Mouse (Mus musculus) thymus, postnatal 10 days (tissue): ENCODE measurements around the gene Slc38a11.
A peak's percentile ranks its signal among the peaks of the same experiment; 100 is the strongest.

Source experiments
- DNase-seq, 2 experiments: peaks; one replicate each; pipeline ENCODE4 v3.0.0; 2021; ENCODE audit warnings: low spot score in 2 of 2

The Slc38a11 gene

DNA sequence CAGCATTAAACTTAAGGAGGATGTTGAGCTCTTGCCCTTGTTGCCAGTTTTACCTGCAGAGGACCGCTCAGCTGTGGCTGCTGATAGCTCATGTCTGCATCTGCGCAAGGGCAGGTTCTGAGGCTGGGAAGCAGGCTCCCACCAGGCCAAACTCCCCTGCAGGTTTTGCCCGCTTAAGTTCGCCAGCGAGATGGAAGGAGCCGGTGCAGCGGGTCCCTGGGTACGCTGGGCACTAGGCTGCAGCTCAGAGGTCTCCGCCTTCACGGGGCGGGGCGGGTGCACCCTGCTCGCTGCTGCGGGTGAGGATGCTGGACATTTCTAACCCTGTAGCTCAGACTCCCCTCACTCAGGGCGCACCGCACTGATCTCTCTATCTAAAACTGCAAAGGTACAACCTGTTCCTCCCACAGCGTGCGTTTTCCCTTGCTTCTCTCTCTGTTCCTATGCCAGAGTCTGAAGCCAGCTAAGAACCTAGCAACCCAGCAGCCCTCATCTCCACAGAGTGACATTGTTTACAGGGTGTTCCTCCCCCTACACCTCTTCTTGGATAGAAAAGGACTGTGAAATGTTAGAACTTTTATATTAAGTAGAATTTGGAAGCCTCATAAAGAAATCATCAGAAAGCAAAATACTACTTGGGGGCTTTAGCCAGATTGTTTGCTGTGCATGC is at the start of gene Slc38a11:
Slc38a11 (minus strand) TSS at position 207 of the 670 bp plus-strand sequence.
- DNase-seq: no peak

- no peak for DNase-seq
These were observed 43.3 kb upstream of the Slc38a11 start for GRCm38 (mm10) chr2:65407110-65407509.

DNA sequence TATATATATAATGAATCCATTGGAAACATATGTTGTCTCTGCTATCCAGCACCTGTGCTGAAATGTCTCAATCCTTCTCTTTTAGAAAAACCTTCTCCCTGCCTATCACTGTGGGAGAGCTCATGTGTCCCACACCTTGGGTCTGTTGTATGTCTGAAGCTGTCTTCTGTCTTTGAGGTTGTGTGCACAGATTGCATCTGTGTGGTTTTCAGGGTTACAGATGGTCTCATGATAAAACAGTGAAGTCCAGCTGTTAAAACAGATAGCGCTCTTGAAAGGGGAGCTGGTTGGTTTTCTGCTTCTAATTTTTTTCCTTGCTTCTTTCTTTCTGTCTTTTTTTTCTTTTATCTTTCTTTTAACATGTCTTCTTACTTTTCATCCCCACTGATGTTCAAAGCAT is 41.6 kb upstream of the Slc38a11 start:
- DNase-seq: no peak

GRCm38 (mm10) chr2:65402001-65402400 is 38.2 kb upstream of the Slc38a11 start:
- DNase-seq: no peak

DNA sequence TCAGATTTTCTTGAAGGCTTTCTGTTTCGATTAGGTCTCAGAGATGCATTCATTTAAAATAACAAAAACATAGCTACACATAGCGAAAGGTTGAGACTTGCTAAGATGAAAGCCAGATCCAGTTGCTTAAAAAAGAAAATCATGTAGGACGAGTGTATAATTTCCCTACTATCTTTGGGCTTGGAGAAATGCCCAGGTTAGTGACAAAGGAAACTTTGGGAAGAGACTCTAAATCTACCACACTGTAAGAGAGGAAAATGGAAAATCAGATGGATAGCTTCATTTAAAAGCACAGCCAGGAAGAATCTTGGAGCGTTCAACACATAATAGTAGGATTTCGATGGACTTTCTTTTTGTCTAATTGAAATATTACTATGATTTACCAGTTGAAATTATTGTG is 36.1 kb upstream of the Slc38a11 start:
- DNase-seq: no peak

DNA sequence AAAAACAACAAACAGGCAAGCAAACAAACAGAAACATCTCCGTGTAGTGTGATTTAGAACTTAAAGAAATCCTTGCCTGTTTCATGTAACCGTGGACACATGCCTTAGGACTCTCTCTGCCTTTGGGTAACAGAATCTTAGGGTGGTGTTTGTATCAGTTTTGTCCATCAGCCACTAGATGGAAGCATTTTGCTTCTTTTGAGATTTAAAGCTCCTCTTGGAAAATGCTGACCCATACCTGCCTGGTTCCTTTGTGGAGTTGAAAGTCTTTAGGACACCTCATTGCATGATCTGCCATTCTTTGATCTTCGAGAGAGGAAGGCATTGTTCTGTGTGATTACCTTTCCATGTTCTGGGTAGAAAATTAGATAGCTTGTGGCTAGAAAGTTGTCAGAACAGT is 32.3 kb upstream of the Slc38a11 start:
- DNase-seq: no peak

- DNase-seq: no peak
These were observed 29.2 kb upstream of the Slc38a11 start for GRCm38 (mm10) chr2:65393061-65393460.

- peak in 1 of 2 experiments; percentile 6 for DNase-seq
These were observed 27.5 kb upstream of the Slc38a11 start for GRCm38 (mm10) chr2:65391322-65391721.

DNA sequence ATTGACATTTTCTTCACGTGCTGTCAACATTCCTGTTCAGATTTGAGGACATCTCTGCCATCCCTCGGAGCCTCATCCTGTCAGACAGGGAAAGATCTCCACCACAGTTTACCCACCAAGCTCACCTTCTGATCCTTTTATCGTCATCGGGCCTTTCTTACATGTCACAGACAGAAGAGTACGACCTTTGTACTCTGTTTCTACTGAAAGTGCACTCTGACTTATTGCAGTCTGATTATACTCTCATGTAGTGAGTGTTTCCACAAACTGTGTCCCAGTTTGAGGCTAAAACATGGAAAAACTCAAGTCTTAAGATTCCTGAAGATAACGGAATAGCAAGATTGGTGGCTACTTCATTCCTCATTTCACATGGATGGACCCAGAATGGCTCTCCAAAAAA is 21.0 kb upstream of the Slc38a11 start:
- DNase-seq: no peak

- DNase-seq: no peak
These were observed 18.7 kb upstream of the Slc38a11 start for GRCm38 (mm10) chr2:65382485-65382884.

DNA sequence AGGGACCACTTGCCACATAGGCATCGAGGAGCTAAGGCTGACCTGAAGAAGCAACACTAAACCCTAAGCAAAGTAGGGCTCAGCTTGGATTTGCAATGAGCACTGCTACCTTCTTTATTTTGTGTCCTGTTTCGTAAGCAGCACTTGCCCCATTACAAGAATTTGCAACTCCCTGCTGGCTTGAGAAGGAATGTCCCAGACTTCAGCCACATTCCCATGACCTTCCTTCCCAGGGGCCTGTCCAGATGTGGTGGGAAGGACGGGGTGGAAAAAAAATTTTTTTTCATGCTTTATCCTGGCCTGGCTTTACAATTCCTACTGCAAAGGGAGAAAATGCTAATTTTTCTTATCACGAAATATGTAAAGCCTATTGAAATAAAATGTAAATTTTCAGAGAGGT is 14.6 kb upstream of the Slc38a11 start:
- DNase-seq: no peak

DNA sequence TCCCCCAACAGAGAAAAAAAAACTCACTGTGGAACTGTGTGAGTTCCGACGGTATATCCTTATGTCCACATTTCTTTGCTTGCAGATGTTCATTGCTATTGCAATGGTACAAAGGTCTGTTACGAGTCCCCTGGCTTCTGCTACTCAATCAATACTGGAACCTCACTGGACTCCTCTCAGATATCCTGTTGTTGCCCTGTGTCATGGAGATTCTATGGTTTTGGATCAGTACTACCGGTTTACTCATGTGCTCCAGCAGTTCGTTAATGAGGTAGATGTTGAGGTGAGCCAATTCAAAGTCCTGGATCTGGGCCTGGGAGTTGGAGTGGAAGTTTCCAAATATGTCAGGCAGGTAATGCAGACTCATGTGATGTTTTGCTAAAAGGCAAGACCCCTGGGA is 10.6 kb upstream of the Slc38a11 start:
- no peak for DNase-seq

- DNase-seq: no peak
These were observed 9.2 kb upstream of the Slc38a11 start for GRCm38 (mm10) chr2:65373076-65373475.

GRCm38 (mm10) chr2:65360736-65361475 is 2.9 kb downstream of the Slc38a11 start:
- no peak for DNase-seq

- no peak for DNase-seq
These were observed 16.5 kb downstream of the Slc38a11 start for GRCm38 (mm10) chr2:65347367-65347766.

- no peak for DNase-seq
These were observed 16.9 kb downstream of the Slc38a11 start for GRCm38 (mm10) chr2:65346915-65347314.

DNA sequence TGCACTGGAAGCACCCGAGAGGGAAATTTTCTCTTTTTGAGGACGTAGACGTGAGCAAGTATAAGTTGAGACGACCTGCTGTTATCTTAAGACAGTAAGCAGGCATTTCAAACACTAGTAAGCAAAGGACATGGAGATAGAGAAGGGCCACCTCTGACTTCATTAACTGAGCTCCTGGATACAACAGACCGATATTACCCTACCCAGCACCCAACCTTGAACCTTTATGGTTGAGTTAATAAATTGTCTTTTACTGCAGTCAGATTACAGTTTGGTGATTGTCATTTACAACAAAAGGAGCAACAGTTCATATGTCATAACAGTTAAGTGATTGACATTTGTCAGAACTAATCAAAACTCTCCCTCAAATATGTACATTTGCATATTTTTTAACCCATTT is 17.8 kb downstream of the Slc38a11 start:
- DNase-seq: no peak

GRCm38 (mm10) chr2:65342057-65342456 is 21.8 kb downstream of the Slc38a11 start:
- DNase-seq: peak; percentile 56 to 68

DNA sequence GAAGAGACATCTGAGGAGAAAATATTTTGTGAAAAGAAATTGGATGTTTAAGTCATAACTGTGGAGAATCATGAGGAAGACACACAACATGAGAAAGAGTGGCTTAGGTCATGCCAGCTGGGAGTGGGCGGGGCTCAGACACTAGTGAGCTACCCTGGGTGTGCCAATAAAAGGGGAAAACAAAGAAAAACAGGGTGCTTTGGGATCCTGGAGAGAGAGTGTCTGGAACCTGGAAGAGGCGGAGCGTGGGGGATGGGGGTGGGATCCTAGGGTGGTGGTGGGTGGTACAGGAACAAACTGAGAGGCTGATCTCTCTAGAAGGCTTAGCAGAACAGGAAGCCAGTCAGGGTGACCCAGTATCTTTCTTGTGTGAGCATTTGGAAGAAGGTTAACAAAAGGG is 23.0 kb downstream of the Slc38a11 start:
- peak; percentile 56 to 61 for DNase-seq

- peak; percentile 23 to 42 for DNase-seq
These were observed 26.3 kb downstream of the Slc38a11 start for GRCm38 (mm10) chr2:65337378-65338140.

GRCm38 (mm10) chr2:65336608-65337007 is 27.2 kb downstream of the Slc38a11 start:
- no peak for DNase-seq

DNA sequence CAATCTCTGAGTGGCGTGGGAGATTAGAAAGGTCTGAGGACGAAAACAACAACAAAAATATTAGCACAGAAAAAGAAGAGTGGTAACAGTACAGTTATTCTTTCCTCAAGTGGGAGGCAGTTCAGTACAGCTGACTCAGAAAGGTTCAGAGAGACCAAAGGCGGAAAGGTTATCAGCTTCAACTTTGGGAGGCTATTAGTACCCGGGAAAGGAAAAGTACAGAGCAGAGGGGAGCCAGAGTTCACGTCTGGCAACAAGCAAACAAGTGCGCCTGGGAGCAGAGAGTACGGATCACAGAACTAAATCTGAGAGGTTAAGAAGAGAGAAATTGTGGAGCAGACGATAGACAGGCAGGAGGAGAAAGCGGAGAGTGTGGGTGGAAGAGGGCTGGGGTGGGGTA is 29.7 kb downstream of the Slc38a11 start:
- no peak for DNase-seq

DNA sequence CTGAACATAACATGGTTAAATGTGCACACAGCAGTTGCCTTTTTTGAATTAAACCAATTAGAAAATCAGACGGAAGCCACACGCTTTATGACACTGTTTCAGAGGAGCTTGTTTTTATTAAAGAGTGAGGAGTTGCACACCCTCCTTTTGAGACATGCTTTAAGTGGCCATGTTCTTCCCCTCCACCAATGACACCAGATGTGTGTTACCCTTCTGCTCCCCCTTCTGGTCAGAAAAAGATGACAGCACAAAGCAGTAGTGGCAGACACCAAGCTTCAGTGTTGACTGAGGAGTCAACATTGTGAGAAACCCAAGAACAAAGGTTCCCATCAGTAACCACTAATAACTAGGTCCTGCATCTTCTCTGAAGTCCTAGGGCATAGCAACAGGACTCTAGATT is 32.5 kb downstream of the Slc38a11 start:
- peak; percentile 56 to 82 for DNase-seq
